Mouse (Mus musculus): ENCODE measurements around the gene Arhgap40. TPM values are rescaled to one million over a fixed set of nuclear protein-coding genes. Genes with fewer than 3 reads are reported as not detected.

The Arhgap40 gene
- polyA plus RNA-seq, 1 experiment from 2014 or later: 0.11 TPM

GRCm38 (mm10) chr2:158507046-158507445, 5.5 kb upstream of the Arhgap40 start:
- ATAC-seq (replicated peaks; ENCODE audit: low FRiP score, low TSS enrichment, low read depth) (no peak), DNase-seq (ENCODE audit: low spot score) (no peak)
- H3K4me2 ChIP-seq (ENCODE audit: low read length): no peak overlapping the region
- H3K27me3 ChIP-seq (replicated peaks; ENCODE audit: control insufficient read depth, insufficient read depth, low read length): no peaks in the 10 kb centered on the region
- H3K27ac ChIP-seq (ENCODE audit: low read depth): no peak overlapping the region
- H3K36me3 ChIP-seq (ENCODE audit: control insufficient read depth, insufficient read depth, low read length): no peaks in the 10 kb centered on the region
- no peaks in the 10 kb centered on the region for H3K9me3 ChIP-seq (ENCODE audit: control insufficient read depth, low read length)
- no peak overlapping the region for H3K9ac ChIP-seq (ENCODE audit: low read length)
- H3K4me3 ChIP-seq (ENCODE audit: low read depth, low read length): no peak overlapping the region
- 90% methylated on average over 10 of the region's 10 CpGs for WGBS
- no peaks in the 10 kb centered on the region for H3K4me1 ChIP-seq (replicated peaks; ENCODE audit: control insufficient read depth, insufficient read depth, low read length)

- no peaks in the 10 kb centered on the region for H3K36me3 ChIP-seq (ENCODE audit: control insufficient read depth, insufficient read depth, low read length)
- no peak overlapping the region for H3K4me3 ChIP-seq (ENCODE audit: low read depth, low read length)
- ATAC-seq (replicated peaks; ENCODE audit: low FRiP score, low TSS enrichment, low read depth) (peak; percentile 63), DNase-seq (ENCODE audit: low spot score) (peak; percentile 58)
- 63% methylated on average over 6 of the region's 6 CpGs for WGBS
- no peak overlapping the region for H3K27ac ChIP-seq (ENCODE audit: low read depth)
- H3K4me1 ChIP-seq (replicated peaks; ENCODE audit: control insufficient read depth, insufficient read depth, low read length): no peaks in the 10 kb centered on the region
- no peak overlapping the region for H3K4me2 ChIP-seq (ENCODE audit: low read length)
- no peak overlapping the region for H3K9ac ChIP-seq (ENCODE audit: low read length)
- H3K9me3 ChIP-seq (ENCODE audit: control insufficient read depth, low read length): no peaks in the 10 kb centered on the region
- no peaks in the 10 kb centered on the region for H3K27me3 ChIP-seq (replicated peaks; ENCODE audit: control insufficient read depth, insufficient read depth, low read length)
These were observed 1.9 kb upstream of the Arhgap40 start for GRCm38 (mm10) chr2:158510665-158511064.

- Histone ChIP-seq H3K4me2 (ENCODE audit: low read length) (no peak overlapping the region), H3K4me3 (ENCODE audit: low read depth, low read length) (no peak overlapping the region), H3K36me3 (ENCODE audit: control insufficient read depth, insufficient read depth, low read length) (no peaks in the 10 kb centered on the region), H3K9me3 (ENCODE audit: control insufficient read depth, low read length) (no peaks in the 10 kb centered on the region), H3K27ac (ENCODE audit: low read depth) (no peak overlapping the region), H3K9ac (ENCODE audit: low read length) (no peak overlapping the region), H3K27me3 (replicated peaks; ENCODE audit: control insufficient read depth, insufficient read depth, low read length) (no peaks in the 10 kb centered on the region), H3K4me1 (replicated peaks; ENCODE audit: control insufficient read depth, insufficient read depth, low read length) (no peaks in the 10 kb centered on the region)
- DNase-seq (ENCODE audit: low spot score) (no peak), ATAC-seq (replicated peaks; ENCODE audit: low FRiP score, low TSS enrichment, low read depth) (no peak)
- 79% methylated on average over 12 of the region's 12 CpGs for WGBS
These were observed 1.3 kb downstream of the Arhgap40 start for GRCm38 (mm10) chr2:158513821-158514336.

GRCm38 (mm10) chr2:158518583-158518982, 6.0 kb downstream of the Arhgap40 start:
- DNase-seq (ENCODE audit: low spot score) (no peak), ATAC-seq (replicated peaks; ENCODE audit: low FRiP score, low TSS enrichment, low read depth) (no peak)
- Histone ChIP-seq H3K9me3 (ENCODE audit: control insufficient read depth, low read length) (no peaks in the 10 kb centered on the region), H3K36me3 (ENCODE audit: control insufficient read depth, insufficient read depth, low read length) (no peaks in the 10 kb centered on the region), H3K27ac (ENCODE audit: low read depth) (no peak overlapping the region), H3K27me3 (replicated peaks; ENCODE audit: control insufficient read depth, insufficient read depth, low read length) (no peaks in the 10 kb centered on the region), H3K9ac (ENCODE audit: low read length) (no peak overlapping the region), H3K4me1 (replicated peaks; ENCODE audit: control insufficient read depth, insufficient read depth, low read length) (no peaks in the 10 kb centered on the region), H3K4me3 (ENCODE audit: low read depth, low read length) (no peak overlapping the region), H3K4me2 (ENCODE audit: low read length) (no peak overlapping the region)
- 68% methylated on average over 6 of the region's 6 CpGs for WGBS

DNA sequence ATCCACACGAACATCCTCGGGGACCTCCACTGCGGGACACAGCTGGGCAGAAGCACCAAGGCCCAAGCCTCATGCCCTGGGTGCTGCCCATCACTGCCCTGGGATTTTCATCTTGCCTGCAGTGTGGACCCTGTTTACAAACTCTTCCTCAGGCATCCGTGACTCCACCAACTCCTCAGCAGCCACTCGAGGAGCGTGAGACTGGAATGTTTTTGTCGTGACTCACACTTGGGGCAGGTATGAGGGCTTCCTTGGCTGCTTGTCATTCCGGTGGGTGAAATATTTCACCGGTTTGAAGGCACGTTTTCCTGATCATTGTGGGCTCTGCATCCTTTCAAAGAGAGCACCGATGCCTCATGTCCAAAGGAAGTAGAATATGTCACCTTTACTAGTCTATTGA, 6.5 kb downstream of the Arhgap40 start:
- Histone ChIP-seq H3K4me2 (ENCODE audit: low read length) (no peak overlapping the region), H3K4me3 (ENCODE audit: low read depth, low read length) (no peak overlapping the region), H3K4me1 (replicated peaks; ENCODE audit: control insufficient read depth, insufficient read depth, low read length) (no peaks in the 10 kb centered on the region), H3K27ac (ENCODE audit: low read depth) (no peak overlapping the region), H3K36me3 (ENCODE audit: control insufficient read depth, insufficient read depth, low read length) (no peaks in the 10 kb centered on the region), H3K27me3 (replicated peaks; ENCODE audit: control insufficient read depth, insufficient read depth, low read length) (no peaks in the 10 kb centered on the region), H3K9ac (ENCODE audit: low read length) (no peak overlapping the region), H3K9me3 (ENCODE audit: control insufficient read depth, low read length) (no peaks in the 10 kb centered on the region)
- DNase-seq (ENCODE audit: low spot score) (no peak), ATAC-seq (replicated peaks; ENCODE audit: low FRiP score, low TSS enrichment, low read depth) (no peak)
- 66% methylated on average over 11 of the region's 11 CpGs for WGBS

DNA sequence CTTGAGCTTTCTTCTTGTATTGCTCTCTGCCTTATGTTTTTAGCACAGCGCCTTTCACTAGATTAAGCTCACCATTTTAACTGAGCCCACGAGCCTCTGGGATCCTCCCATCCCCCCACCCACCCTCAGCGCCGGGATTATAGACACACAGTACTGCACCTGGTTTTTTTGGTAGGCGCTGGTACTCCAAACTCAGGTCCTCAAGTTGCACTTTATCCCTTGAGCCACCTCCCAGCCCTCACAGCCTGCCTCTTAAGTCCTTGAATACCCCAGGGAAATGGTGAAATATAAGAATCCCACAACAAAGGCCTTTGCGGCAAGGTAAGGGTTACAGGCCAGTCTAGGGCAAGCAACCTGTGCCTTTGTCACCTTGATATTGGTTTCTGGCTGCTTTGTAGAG, 7.2 kb downstream of the Arhgap40 start:
- Histone ChIP-seq H3K4me2 (ENCODE audit: low read length) (no peak overlapping the region), H3K4me1 (replicated peaks; ENCODE audit: control insufficient read depth, insufficient read depth, low read length) (no peaks in the 10 kb centered on the region), H3K27ac (ENCODE audit: low read depth) (no peak overlapping the region), H3K27me3 (replicated peaks; ENCODE audit: control insufficient read depth, insufficient read depth, low read length) (no peaks in the 10 kb centered on the region), H3K36me3 (ENCODE audit: control insufficient read depth, insufficient read depth, low read length) (no peaks in the 10 kb centered on the region), H3K9ac (ENCODE audit: low read length) (no peak overlapping the region), H3K4me3 (ENCODE audit: low read depth, low read length) (no peak overlapping the region), H3K9me3 (ENCODE audit: control insufficient read depth, low read length) (no peaks in the 10 kb centered on the region)
- ATAC-seq (replicated peaks; ENCODE audit: low FRiP score, low TSS enrichment, low read depth): no peak
- WGBS: 85% methylated on average over 6 of the region's 6 CpGs
- DNase-seq (ENCODE audit: low spot score): no peak

- 75% methylated on average over 8 of the region's 8 CpGs for WGBS
- Histone ChIP-seq H3K9ac (ENCODE audit: low read length) (no peak overlapping the region), H3K4me1 (replicated peaks; ENCODE audit: control insufficient read depth, insufficient read depth, low read length) (no peaks in the 10 kb centered on the region), H3K27ac (ENCODE audit: low read depth) (no peak overlapping the region), H3K27me3 (replicated peaks; ENCODE audit: control insufficient read depth, insufficient read depth, low read length) (no peaks in the 10 kb centered on the region), H3K36me3 (ENCODE audit: control insufficient read depth, insufficient read depth, low read length) (no peaks in the 10 kb centered on the region), H3K9me3 (ENCODE audit: control insufficient read depth, low read length) (no peaks in the 10 kb centered on the region), H3K4me3 (ENCODE audit: low read depth, low read length) (no peak overlapping the region), H3K4me2 (ENCODE audit: low read length) (no peak overlapping the region)
- DNase-seq (ENCODE audit: low spot score): no peak
- ATAC-seq (replicated peaks; ENCODE audit: low FRiP score, low TSS enrichment, low read depth): no peak
These were observed 10.5 kb downstream of the Arhgap40 start for GRCm38 (mm10) chr2:158523060-158523459.

DNA sequence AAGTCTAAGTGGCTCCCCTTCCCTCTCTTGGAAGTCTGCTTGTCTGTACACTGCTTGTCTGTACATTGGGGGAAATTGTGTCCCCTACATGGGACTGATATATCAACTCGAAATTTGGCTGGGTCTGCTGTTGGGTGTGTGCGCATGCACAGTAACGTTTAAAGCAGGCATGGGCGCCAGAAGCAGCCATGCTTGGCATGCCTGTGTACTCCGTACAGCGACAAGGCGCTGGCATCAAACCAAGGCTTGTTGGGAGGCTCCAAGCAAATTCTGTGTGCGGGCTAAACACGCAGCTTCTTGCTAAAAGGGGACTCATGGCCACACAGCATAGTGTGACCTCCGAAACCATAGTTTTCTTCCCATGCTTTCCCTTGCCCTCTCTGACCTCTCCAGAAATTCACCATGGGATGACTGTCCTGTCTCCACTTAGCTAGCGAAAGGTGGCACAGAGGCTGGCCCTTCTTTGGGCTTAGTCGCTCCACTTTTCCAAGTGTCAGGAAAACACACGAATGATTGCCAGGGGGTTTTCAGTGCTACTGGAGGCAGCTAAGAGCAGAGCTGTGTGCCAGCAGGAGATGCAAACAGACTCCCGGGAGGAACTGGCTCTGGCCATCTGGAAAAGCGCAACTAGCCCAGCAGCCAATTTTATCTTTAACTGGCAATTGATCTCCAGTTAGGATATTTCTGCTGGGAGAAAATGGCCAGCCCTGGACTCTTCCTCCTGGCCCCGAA, 11.7 kb downstream of the Arhgap40 start:
- Histone ChIP-seq H3K9me3 (ENCODE audit: control insufficient read depth, low read length) (no peaks in the 10 kb centered on the region), H3K27ac (ENCODE audit: low read depth) (no peak overlapping the region), H3K4me3 (ENCODE audit: low read depth, low read length) (no peak overlapping the region), H3K4me1 (replicated peaks; ENCODE audit: control insufficient read depth, insufficient read depth, low read length) (no peaks in the 10 kb centered on the region), H3K4me2 (ENCODE audit: low read length) (no peak overlapping the region), H3K27me3 (replicated peaks; ENCODE audit: control insufficient read depth, insufficient read depth, low read length) (no peaks in the 10 kb centered on the region), H3K36me3 (ENCODE audit: control insufficient read depth, insufficient read depth, low read length) (no peaks in the 10 kb centered on the region), H3K9ac (ENCODE audit: low read length) (no peak overlapping the region)
- WGBS: 83% methylated on average over 16 of the region's 16 CpGs
- ATAC-seq (replicated peaks; ENCODE audit: low FRiP score, low TSS enrichment, low read depth) (no peak), DNase-seq (ENCODE audit: low spot score) (no peak)

- Histone ChIP-seq H3K27me3 (replicated peaks; ENCODE audit: control insufficient read depth, insufficient read depth, low read length) (no peaks in the 10 kb centered on the region), H3K4me3 (ENCODE audit: low read depth, low read length) (no peak overlapping the region), H3K4me1 (replicated peaks; ENCODE audit: control insufficient read depth, insufficient read depth, low read length) (no peaks in the 10 kb centered on the region), H3K36me3 (ENCODE audit: control insufficient read depth, insufficient read depth, low read length) (no peaks in the 10 kb centered on the region), H3K27ac (ENCODE audit: low read depth) (no peak overlapping the region), H3K9me3 (ENCODE audit: control insufficient read depth, low read length) (no peaks in the 10 kb centered on the region), H3K4me2 (ENCODE audit: low read length) (no peak overlapping the region), H3K9ac (ENCODE audit: low read length) (no peak overlapping the region)
- 6% methylated on average over 4 of the region's 4 CpGs for WGBS
- ATAC-seq (replicated peaks; ENCODE audit: low FRiP score, low TSS enrichment, low read depth) (0 out of 2 replicates have a peak, but pooled peaks have one; percentile 12), DNase-seq (ENCODE audit: low spot score) (peak; percentile 79)
These were observed 21.5 kb downstream of the Arhgap40 start for GRCm38 (mm10) chr2:158534090-158534489.
